Mouse (Mus musculus) embryonic fibroblast, embryonic 13.5 days (primary cell): ENCODE measurements around the gene Stpg3.

Experiments
- CTCF ChIP-seq: IDR thresholded peaks from 2 replicates; pipeline ENCODE4 v1.5.1; 2011; ENCODE audit warnings: mild to moderate bottlenecking, control low read depth, low read length, moderate library complexity, borderline replicate concordance; ENCODE audit not compliant: insufficient read depth
- POLR2A ChIP-seq: IDR thresholded peaks from 2 replicates; pipeline ENCODE4 v1.6.1; 2011; ENCODE audit warnings: low read depth, mild to moderate bottlenecking, control low read depth, low read length, moderate library complexity

- TF ChIP-seq POLR2A, result no peak
- TF ChIP-seq CTCF, result no peak
Observed at GRCm38 (mm10) chr2:25169778-25170177, 44.7 kb downstream of the Stpg3 start.
